In genomic region chr2:28418034-28418433, GRCm38 (mm10) we compare ENCODE assay signal across 9 mouse cellular contexts. TPM values are rescaled to one million over a fixed set of nuclear protein-coding genes. Genes with fewer than 3 reads are reported as not detected.
DNase-seq lines count a peak whose midpoint lies in the region; ATAC-seq lines count a peak whose summit lies in the region.
"Had no signal": no experiment of that assay in that cellular context is flagged by ENCODE, and none has a peak within 500 bp of the region (broad histone marks: within the 10 kb centered on the region; RNA-seq: fewer than 3 reads in every experiment).

No protein-coding gene starts in this region.

- H3K36me3 ChIP-seq in forebrain, embryonic 16.5 days (ENCODE audit: control insufficient read depth, insufficient read depth) = no peaks in the 10 kb centered on the region
- H3K36me3 ChIP-seq in hindbrain, embryonic 13.5 days = no peaks in the 10 kb centered on the region

- H3K4me2 ChIP-seq in forebrain, embryonic 16.5 days (ENCODE audit: low read length) = no peak overlapping the region
- H3K4me2 ChIP-seq in hindbrain, embryonic 13.5 days = no peak overlapping the region

- H3K27ac ChIP-seq in forebrain, embryonic 16.5 days (ENCODE audit: low read length) = no peak overlapping the region
- no peak overlapping the region for H3K27ac ChIP-seq in hindbrain, embryonic 13.5 days
- H3K27ac ChIP-seq: macrophage had no signal

- peak; percentile 55 for ATAC-seq in forebrain, embryonic 16.5 days
- peak; percentile 52; the same call in 1 of the 2 replicates for ATAC-seq in hindbrain, embryonic 13.5 days (ENCODE audit: low FRiP score)

- peak; percentile 83 for DNase-seq in Muller cell, postnatal 12 days (ENCODE audit: inconsistent ontology term)
- DNase-seq in cerebellum, adult 11-12 months = peak; percentile 93
- peak; percentile 95 for DNase-seq in layer of hippocampus, postnatal 10 days (ENCODE audit: low spot score in 2 of 2)
- DNase-seq in lung, postnatal 4 days = peak; percentile 80 to 89
- DNase-seq in right cerebral cortex, adult 2 months (ENCODE audit: low spot score in 2 of 2) = peak; percentile 94 to 95
- DNase-seq in urinary bladder, postnatal 10 days (ENCODE audit: low spot score) = peak; percentile 70

- no peaks in the 10 kb centered on the region for H3K27me3 ChIP-seq in forebrain, embryonic 16.5 days (replicated peaks; ENCODE audit: control insufficient read depth, insufficient read depth, low read length)
- peaks cover 14% of the 10 kb centered on the region; the same call in 1 of the 2 replicates for H3K27me3 ChIP-seq in hindbrain, embryonic 13.5 days

- H3K4me3 ChIP-seq in forebrain, embryonic 16.5 days (replicated peaks; ENCODE audit: low read length) = no peak overlapping the region
- no peak overlapping the region for H3K4me3 ChIP-seq in hindbrain, embryonic 13.5 days

- H3K9ac ChIP-seq in forebrain, embryonic 16.5 days (replicated peaks; ENCODE audit: low read depth, low read length) = no peak overlapping the region
- no peak overlapping the region for H3K9ac ChIP-seq in hindbrain, embryonic 13.5 days

- no peaks in the 10 kb centered on the region for H3K9me3 ChIP-seq in forebrain, embryonic 16.5 days (ENCODE audit: control insufficient read depth, low read length)
- no peaks in the 10 kb centered on the region for H3K9me3 ChIP-seq in hindbrain, embryonic 13.5 days

- peaks cover 17% of the 10 kb centered on the region for H3K4me1 ChIP-seq in forebrain, embryonic 16.5 days (replicated peaks; ENCODE audit: control insufficient read depth, insufficient read depth, low read length)
- peaks cover 22% of the 10 kb centered on the region for H3K4me1 ChIP-seq in hindbrain, embryonic 13.5 days (replicated peaks)

- whole genome bisulfite sequencing in forebrain, embryonic 16.5 days = 41% methylated on average over 2 of the region's 2 CpGs
- WGBS in hindbrain, embryonic 13.5 days = 35% methylated on average over 2 of the region's 2 CpGs

RNA-seq across cellular contexts. Expression of gene Ppp1r26, which starts 28.6 kb away (rescaled TPM):
- polyA plus RNA-seq in forebrain, embryonic 16.5 days (2015; fragmentation: Nextera tagmentation; extraction: Ambion mirVana) = 8.9 and 11.5 TPM in 2 replicates
- polyA plus RNA-seq in hindbrain, embryonic 13.5 days (2015; fragmentation: Nextera tagmentation; extraction: Ambion mirVana) = 11.3 and 14.0 TPM in 2 replicates
- total RNA-seq in layer of hippocampus, postnatal 10 days (2021) = 10 to 100 TPM; 20.2 to 21.9 TPM

RNA-seq across cellular contexts. Expression of gene 1700007K13Rik, which starts 48.1 kb away (rescaled TPM):
- polyA plus RNA-seq in forebrain, embryonic 16.5 days (2015; fragmentation: Nextera tagmentation; extraction: Ambion mirVana) = 1.0 and 1.2 TPM in 2 replicates
- polyA plus RNA-seq in hindbrain, embryonic 13.5 days (2015; fragmentation: Nextera tagmentation; extraction: Ambion mirVana) = 2.4 and 3.1 TPM in 2 replicates
- 1 to 10 TPM; 5.1 to 6.8 TPM for total RNA-seq in layer of hippocampus, postnatal 10 days (2021)
- polyA plus RNA-seq: macrophage had no signal

RNA-seq across cellular contexts. Expression of gene Mrps2, which starts 49.8 kb away (rescaled TPM):
- 50.9 and 60.0 TPM in 2 replicates for polyA plus RNA-seq in forebrain, embryonic 16.5 days (2015; fragmentation: Nextera tagmentation; extraction: Ambion mirVana)
- polyA plus RNA-seq in hindbrain, embryonic 13.5 days (2015; fragmentation: Nextera tagmentation; extraction: Ambion mirVana) = 51.9 and 52.6 TPM in 2 replicates
- total RNA-seq in layer of hippocampus, postnatal 10 days (2021) = 10 to 100 TPM; 37.2 to 37.4 TPM
